Mouse (Mus musculus) liver, embryonic 14.5 days (tissue): Measurements from ENCODE around the gene Nup210.
A peak's percentile ranks its signal among the peaks of the same experiment; 100 is the strongest.

Experiments
- CTCF ChIP-seq: IDR thresholded peaks from 2 replicates; pipeline ENCODE4 v1.5.1; 2016; ENCODE audit warnings: antibody characterized with exemption, low read depth, control low read depth
- EP300 ChIP-seq: IDR thresholded peaks from 2 replicates; pipeline ENCODE4 v1.6.1; 2016; ENCODE audit warnings: antibody characterized with exemption, low read depth

- TF ChIP-seq CTCF = peak; percentile 64
- no peak for TF ChIP-seq EP300
Measured at GRCm38 (mm10) chr6:91105400-91106129, 11.1 kb downstream of the Nup210 start.
